Comparison of ENCODE assay signal across 19 mouse cellular contexts in genomic region chr16:3965534-3965933, GRCm38 (mm10).
"Had no signal": no experiment of that assay in that cellular context is flagged by ENCODE, and none has a peak within 500 bp of the region (broad histone marks: within the 10 kb centered on the region; RNA-seq: fewer than 3 reads in every experiment).

No protein-coding gene starts in this region.

- H3K27ac ChIP-seq: gastrocnemius, adult 2 months; heart, embryonic 10.5 days; hindbrain, embryonic 10.5 days; hindbrain, embryonic 12.5 days; hindbrain, embryonic 15.5 days; hindbrain, postnatal 0 days; layer of hippocampus, adult 2 months; limb, embryonic 13.5 days; limb, embryonic 15.5 days; liver, embryonic 13.5 days had no signal

- H3K9me3 ChIP-seq: heart, embryonic 10.5 days; heart, embryonic 12.5 days; hindbrain, embryonic 10.5 days; hindbrain, embryonic 12.5 days; hindbrain, embryonic 15.5 days; limb, embryonic 13.5 days; limb, embryonic 15.5 days; liver, embryonic 13.5 days had no signal

- DNase-seq: gastrocnemius, adult 2 months; gastrocnemius, postnatal 25 days; heart, adult 18-20 months; heart, postnatal 10 days; heart, postnatal 4 days; kidney, adult 8-10 months; layer of hippocampus, postnatal 36 days; left cerebral cortex, postnatal 4 days; liver, embryonic 13.5 days had no signal

- H3K36me3 ChIP-seq: heart, embryonic 10.5 days; heart, embryonic 12.5 days; hindbrain, embryonic 10.5 days; hindbrain, embryonic 12.5 days; hindbrain, embryonic 15.5 days; limb, embryonic 13.5 days; limb, embryonic 15.5 days; liver, embryonic 13.5 days had no signal

- H3K27me3 ChIP-seq: heart, embryonic 12.5 days; hindbrain, embryonic 12.5 days; hindbrain, embryonic 15.5 days; limb, embryonic 13.5 days; limb, embryonic 15.5 days; liver, embryonic 13.5 days had no signal

- H3K4me1 ChIP-seq: heart, embryonic 10.5 days; heart, embryonic 12.5 days; hindbrain, embryonic 10.5 days; hindbrain, embryonic 12.5 days; hindbrain, embryonic 15.5 days; limb, embryonic 13.5 days; limb, embryonic 15.5 days; liver, embryonic 13.5 days had no signal

- H3K4me3 ChIP-seq: gastrocnemius, adult 2 months; heart, embryonic 10.5 days; heart, embryonic 12.5 days; hindbrain, embryonic 10.5 days; hindbrain, embryonic 12.5 days; hindbrain, embryonic 15.5 days; layer of hippocampus, adult 2 months; limb, embryonic 13.5 days; limb, embryonic 15.5 days; liver, embryonic 13.5 days had no signal

- H3K4me2 ChIP-seq: heart, embryonic 12.5 days; hindbrain, embryonic 12.5 days; hindbrain, embryonic 15.5 days; limb, embryonic 13.5 days; limb, embryonic 15.5 days; liver, embryonic 11.5 days; liver, embryonic 13.5 days had no signal

- H3K9ac ChIP-seq: heart, embryonic 12.5 days; hindbrain, embryonic 12.5 days; hindbrain, embryonic 15.5 days; limb, embryonic 13.5 days; limb, embryonic 15.5 days; liver, embryonic 13.5 days had no signal

- ATAC-seq: hindbrain, postnatal 0 days had no signal
